Mouse (Mus musculus): ENCODE measurements around the gene Egln1. TPM values are rescaled to one million over a fixed set of nuclear protein-coding genes. Genes with fewer than 3 reads are reported as not detected.

Gene Egln1
- polyA plus RNA-seq, 1 experiment, result 20.1 TPM

GRCm38 (mm10) chr8:124930086-124930485 lies 19.0 kb downstream of the Egln1 start:
- H3K4me3 ChIP-seq (ENCODE audit: low read depth, low read length), result no peak overlapping the region
- no peaks in the 10 kb centered on the region for H3K36me3 ChIP-seq (ENCODE audit: control insufficient read depth, insufficient read depth, low read length)
- H3K27me3 ChIP-seq (ENCODE audit: control insufficient read depth, insufficient read depth, low read length), result no peaks in the 10 kb centered on the region
- H3K27ac ChIP-seq (ENCODE audit: insufficient read depth, low read depth, low read length), result no peak overlapping the region
- TF ChIP-seq CTCF (IDR thresholded peaks at IDR 0.05; ENCODE audit: extremely low read depth, insufficient read length, insufficient replicate concordance, low read depth, low read length) (no peak), POLR2A (IDR thresholded peaks at IDR 0.05; ENCODE audit: low read depth, low read length) (no peak)
- WGBS, result 85% methylated on average over 13 of the region's 13 CpGs
- peaks cover 15% of the 10 kb centered on the region for H3K4me1 ChIP-seq (ENCODE audit: control insufficient read depth, insufficient read depth, insufficient read length, low read length)

DNA sequence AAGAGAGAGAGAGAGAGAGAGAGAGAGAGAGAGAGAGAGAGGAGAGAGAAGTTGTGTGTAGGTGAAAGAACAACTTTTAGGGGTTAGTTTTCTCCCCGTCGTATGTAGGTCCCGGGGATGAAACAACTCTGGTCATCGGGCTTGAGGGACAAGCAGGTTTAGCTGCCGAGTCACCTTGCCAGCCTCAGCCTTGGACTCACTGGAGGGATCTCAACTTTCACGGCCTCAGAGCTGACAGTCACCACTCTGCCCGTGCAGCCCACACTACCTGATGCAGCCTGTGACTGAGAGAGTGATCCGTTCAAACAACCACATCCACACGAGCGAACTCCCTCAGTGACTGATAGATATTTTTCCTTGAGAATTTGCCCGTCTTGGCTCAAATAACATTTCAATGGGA lies 20.1 kb downstream of the Egln1 start:
- no peak overlapping the region for H3K4me3 ChIP-seq (ENCODE audit: low read depth, low read length)
- TF ChIP-seq POLR2A (IDR thresholded peaks at IDR 0.05; ENCODE audit: low read depth, low read length), result no peak
- TF ChIP-seq CTCF (IDR thresholded peaks at IDR 0.05; ENCODE audit: extremely low read depth, insufficient read length, insufficient replicate concordance, low read depth, low read length), result no peak
- no peaks in the 10 kb centered on the region for H3K27me3 ChIP-seq (ENCODE audit: control insufficient read depth, insufficient read depth, low read length)
- no peak overlapping the region for H3K27ac ChIP-seq (ENCODE audit: insufficient read depth, low read depth, low read length)
- H3K36me3 ChIP-seq (ENCODE audit: control insufficient read depth, insufficient read depth, low read length), result no peaks in the 10 kb centered on the region
- 82% methylated on average over 11 of the region's 11 CpGs for WGBS
- H3K4me1 ChIP-seq (ENCODE audit: control insufficient read depth, insufficient read depth, insufficient read length, low read length), result peaks cover 20% of the 10 kb centered on the region

DNA sequence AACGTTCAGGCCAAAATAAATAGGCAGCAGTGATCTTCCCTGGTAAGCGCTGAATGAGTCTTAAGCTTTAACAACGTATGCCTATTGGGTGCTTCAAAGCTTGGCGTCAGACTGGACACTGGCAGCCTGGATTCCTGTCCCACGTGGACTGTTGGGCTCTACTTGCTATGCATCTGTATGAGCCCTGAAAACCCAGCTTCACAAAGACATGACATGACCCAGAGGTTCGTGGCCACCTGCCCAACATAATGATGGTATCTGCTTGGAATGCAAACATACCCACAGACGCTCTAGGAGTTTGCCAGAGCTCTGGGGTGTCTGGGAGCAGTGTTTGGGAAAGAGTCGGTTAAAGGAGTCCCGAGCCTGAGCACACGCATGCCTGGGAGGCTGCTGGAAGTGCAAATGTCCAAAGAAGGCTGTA lies 22.8 kb downstream of the Egln1 start:
- Histone ChIP-seq H3K4me1 (ENCODE audit: control insufficient read depth, insufficient read depth, insufficient read length, low read length) (peaks cover 39% of the 10 kb centered on the region), H3K27ac (ENCODE audit: insufficient read depth, low read depth, low read length) (peak overlapping the region; percentile 55), H3K4me3 (ENCODE audit: low read depth, low read length) (no peak overlapping the region), H3K27me3 (ENCODE audit: control insufficient read depth, insufficient read depth, low read length) (no peaks in the 10 kb centered on the region), H3K36me3 (ENCODE audit: control insufficient read depth, insufficient read depth, low read length) (no peaks in the 10 kb centered on the region)
- 64% methylated on average over 10 of the region's 10 CpGs for WGBS
- TF ChIP-seq CTCF (IDR thresholded peaks at IDR 0.05; ENCODE audit: extremely low read depth, insufficient read length, insufficient replicate concordance, low read depth, low read length), result no peak
- TF ChIP-seq POLR2A (IDR thresholded peaks at IDR 0.05; ENCODE audit: low read depth, low read length), result no peak

DNA sequence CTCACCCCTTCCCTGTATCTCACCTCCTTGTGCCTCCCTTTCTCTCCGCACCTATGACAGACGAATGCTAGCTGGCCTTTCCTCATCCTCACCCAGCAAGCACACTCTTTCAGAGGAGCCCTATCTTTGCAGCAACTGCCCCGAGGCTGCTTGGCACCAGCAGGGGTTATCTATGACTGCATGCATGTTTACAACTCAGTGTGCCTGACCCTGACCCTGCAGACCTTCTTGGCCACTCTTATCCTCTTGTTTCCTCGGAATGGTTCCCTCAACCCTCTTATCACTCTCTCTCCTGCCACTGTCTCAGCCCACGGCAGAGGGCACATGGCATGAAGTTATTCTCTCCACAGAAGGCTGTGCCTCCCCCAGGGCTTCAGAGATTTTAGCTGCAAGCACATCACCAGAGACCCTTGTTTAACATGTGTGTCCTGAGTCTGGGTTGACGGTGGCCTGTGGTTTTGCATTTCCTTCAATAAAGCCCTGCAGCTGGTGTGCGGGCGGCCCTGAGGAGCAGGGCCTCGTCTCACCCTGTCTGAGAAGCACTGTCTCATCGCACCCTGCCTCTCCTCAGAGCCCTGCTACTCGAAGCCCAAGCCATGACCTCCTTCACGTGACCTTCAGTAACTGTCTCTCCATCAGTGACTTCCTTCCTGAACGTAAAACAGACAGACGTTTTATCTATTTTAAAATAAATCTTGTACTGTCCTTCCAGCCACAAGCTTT lies 23.4 kb downstream of the Egln1 start:
- H3K4me3 ChIP-seq (ENCODE audit: low read depth, low read length), result no peak overlapping the region
- peaks cover 41% of the 10 kb centered on the region for H3K4me1 ChIP-seq (ENCODE audit: control insufficient read depth, insufficient read depth, insufficient read length, low read length)
- TF ChIP-seq CTCF (IDR thresholded peaks at IDR 0.05; ENCODE audit: extremely low read depth, insufficient read length, insufficient replicate concordance, low read depth, low read length) (no peak), POLR2A (IDR thresholded peaks at IDR 0.05; ENCODE audit: low read depth, low read length) (no peak)
- 77% methylated on average over 14 of the region's 14 CpGs for WGBS
- H3K36me3 ChIP-seq (ENCODE audit: control insufficient read depth, insufficient read depth, low read length), result no peaks in the 10 kb centered on the region
- 0 out of 2 replicates have a peak overlapping the region, but pooled peaks have one; percentile 13 for H3K27ac ChIP-seq (ENCODE audit: insufficient read depth, low read depth, low read length)
- no peaks in the 10 kb centered on the region for H3K27me3 ChIP-seq (ENCODE audit: control insufficient read depth, insufficient read depth, low read length)

GRCm38 (mm10) chr8:124923971-124924652 lies 25.0 kb downstream of the Egln1 start:
- no peaks in the 10 kb centered on the region for H3K36me3 ChIP-seq (ENCODE audit: control insufficient read depth, insufficient read depth, low read length)
- WGBS, result 73% methylated on average over 15 of the region's 15 CpGs
- H3K27ac ChIP-seq (ENCODE audit: insufficient read depth, low read depth, low read length), result no peak overlapping the region; the same call in 1 of the 2 replicates
- peaks cover 41% of the 10 kb centered on the region for H3K4me1 ChIP-seq (ENCODE audit: control insufficient read depth, insufficient read depth, insufficient read length, low read length)
- no peak overlapping the region for H3K4me3 ChIP-seq (ENCODE audit: low read depth, low read length)
- H3K27me3 ChIP-seq (ENCODE audit: control insufficient read depth, insufficient read depth, low read length), result no peaks in the 10 kb centered on the region
- TF ChIP-seq POLR2A (IDR thresholded peaks at IDR 0.05; ENCODE audit: low read depth, low read length), result no peak
- TF ChIP-seq CTCF (IDR thresholded peaks at IDR 0.05; ENCODE audit: extremely low read depth, insufficient read length, insufficient replicate concordance, low read depth, low read length), result no peak

DNA sequence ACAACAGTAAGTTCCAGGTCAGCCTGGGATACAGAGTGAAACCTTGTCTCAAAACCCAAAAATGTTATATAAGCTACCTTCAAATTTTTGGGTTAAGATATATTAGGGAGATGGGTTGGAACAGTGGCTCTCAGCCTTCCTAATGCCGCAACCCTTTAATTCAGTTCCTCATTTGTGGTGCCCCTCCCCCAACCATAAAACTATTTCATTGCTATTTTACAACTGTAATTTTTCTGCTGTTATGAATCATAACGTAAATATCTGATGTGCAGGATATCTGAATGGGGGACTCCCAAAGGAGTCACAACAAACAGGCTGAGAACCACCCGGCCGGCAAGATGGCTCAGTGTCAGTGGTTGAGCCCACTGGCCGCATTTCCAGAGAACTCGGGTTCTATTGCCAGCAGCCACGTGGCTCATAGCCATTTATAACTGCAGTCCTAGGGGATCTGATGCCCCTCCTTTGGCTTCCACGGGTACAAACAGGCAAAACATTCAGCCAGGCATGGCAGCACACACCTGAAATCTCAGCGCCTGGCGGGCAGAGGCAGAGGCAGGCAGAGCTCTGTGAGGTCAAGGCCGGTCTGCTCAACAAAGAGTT lies 26.5 kb downstream of the Egln1 start:
- TF ChIP-seq CTCF (IDR thresholded peaks at IDR 0.05; ENCODE audit: extremely low read depth, insufficient read length, insufficient replicate concordance, low read depth, low read length), result no peak
- no peak for TF ChIP-seq POLR2A (IDR thresholded peaks at IDR 0.05; ENCODE audit: low read depth, low read length)
- Histone ChIP-seq H3K36me3 (ENCODE audit: control insufficient read depth, insufficient read depth, low read length) (no peaks in the 10 kb centered on the region), H3K4me1 (ENCODE audit: control insufficient read depth, insufficient read depth, insufficient read length, low read length) (peaks cover 41% of the 10 kb centered on the region), H3K27ac (ENCODE audit: insufficient read depth, low read depth, low read length) (peak overlapping the region; percentile 69), H3K4me3 (ENCODE audit: low read depth, low read length) (no peak overlapping the region), H3K27me3 (ENCODE audit: control insufficient read depth, insufficient read depth, low read length) (no peaks in the 10 kb centered on the region)
- 22% methylated on average over 11 of the region's 11 CpGs for WGBS
